Mouse (Mus musculus): ENCODE data around the gene Eid3.

Gene Eid3

GRCm38 (mm10) chr10:82913772-82914171 lies 47.3 kb downstream of the Eid3 start:
- no peak for DNase-seq
